Mouse (Mus musculus): ENCODE measurements around the gene Ptger4.
"Not testable (repeated sequence)": the region's sequence is repeated elsewhere in the genome, so short reads cannot be mapped to it uniquely, and the experiment has no call there.

Ptger4 gene

GRCm38 (mm10) chr15:5237012-5237660 lies 6.9 kb downstream of the Ptger4 start:
- DNase-seq, result peak in 1 of 2 experiments; percentile 10

GRCm38 (mm10) chr15:5236538-5236937 lies 7.4 kb downstream of the Ptger4 start:
- peak; percentile 88 to 90 for DNase-seq

DNA sequence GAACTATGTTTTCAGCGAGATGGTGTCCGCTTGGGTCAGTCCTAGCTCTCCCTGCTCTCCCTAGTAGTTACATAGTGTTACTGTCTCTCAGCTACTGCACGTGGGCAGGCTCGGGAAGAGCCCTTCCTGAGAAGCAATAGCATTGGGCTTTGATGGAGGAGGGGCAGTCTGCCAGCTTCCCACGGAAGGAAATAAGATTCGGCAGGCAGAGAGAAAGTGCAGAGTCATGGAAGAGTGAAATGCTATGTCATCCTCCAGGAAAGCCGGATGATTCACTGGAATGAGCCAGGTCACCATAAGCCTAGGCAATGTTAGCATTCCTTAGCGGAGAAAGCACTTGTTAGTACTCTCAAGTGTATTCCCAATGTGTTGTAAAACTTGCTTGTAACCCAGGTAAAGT lies 8.5 kb downstream of the Ptger4 start:
- DNase-seq, result peak; percentile 53 to 56

DNA sequence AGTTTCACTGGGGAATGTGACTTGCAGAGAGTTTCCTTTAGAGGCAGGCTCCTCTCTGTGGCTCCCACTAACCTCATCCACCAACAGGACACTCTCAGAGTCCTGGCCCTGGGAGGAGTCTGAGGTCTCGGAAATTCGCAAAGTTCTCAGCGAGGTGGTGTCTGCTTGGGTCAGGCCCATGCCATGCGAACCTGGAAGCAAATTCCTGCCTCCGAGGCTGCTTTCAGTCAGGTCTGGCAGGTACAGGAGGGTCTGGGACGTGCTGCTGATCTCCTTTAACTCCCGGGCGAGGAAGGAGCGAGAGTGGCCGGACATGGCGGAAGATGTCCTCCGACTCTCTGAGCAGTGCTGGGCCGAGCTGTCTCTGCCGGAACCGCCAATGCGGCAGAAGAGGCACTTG lies 9.3 kb downstream of the Ptger4 start:
- no peak for DNase-seq

- DNase-seq, result not testable (repeated sequence)
Measured at GRCm38 (mm10) chr15:5230746-5231145, 13.2 kb downstream of the Ptger4 start.

GRCm38 (mm10) chr15:5220491-5220890 lies 23.5 kb downstream of the Ptger4 start:
- DNase-seq, result no peak

GRCm38 (mm10) chr15:5209116-5209515 lies 34.9 kb downstream of the Ptger4 start:
- DNase-seq, result no peak

DNA sequence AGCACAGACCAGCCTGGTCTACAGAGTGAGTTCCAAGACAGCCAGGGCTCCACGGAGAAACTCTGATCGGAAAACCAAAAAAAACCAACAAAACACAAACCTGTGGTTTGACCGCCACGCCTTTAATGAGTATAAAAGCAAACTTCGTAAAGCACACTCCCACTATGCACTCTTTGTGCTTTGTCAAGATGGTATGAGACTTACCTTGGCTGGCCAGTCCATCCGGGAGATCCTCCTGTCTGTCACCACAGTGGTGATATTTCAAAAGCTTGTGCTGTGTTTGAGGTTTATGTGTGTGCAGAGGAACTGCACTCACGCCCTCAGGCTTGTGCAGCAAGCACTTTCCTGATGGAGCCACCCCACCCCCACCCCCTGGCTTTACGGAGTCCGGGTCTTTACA lies 38.8 kb downstream of the Ptger4 start:
- no peak for DNase-seq

DNA sequence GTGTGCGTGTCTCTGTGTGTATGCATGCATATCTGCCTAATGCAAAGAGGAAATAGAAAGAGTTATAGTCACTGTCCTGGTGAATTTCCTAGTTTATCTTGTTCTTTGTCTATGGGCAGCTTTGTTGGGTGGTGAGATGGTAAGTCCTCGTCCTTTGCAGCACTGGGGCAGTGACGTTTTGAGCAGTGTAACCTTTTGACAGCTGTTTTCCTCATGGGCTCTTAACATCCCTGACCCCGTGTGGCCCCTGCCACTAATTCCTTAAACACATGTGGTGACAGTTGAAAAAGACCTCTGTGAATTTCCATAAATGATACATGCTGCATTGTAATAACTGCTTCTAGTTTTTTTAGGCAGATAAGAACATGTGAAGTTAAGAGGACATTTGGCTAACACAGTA lies 47.3 kb downstream of the Ptger4 start:
- no peak for DNase-seq

- DNase-seq, result peak in 1 of 2 experiments; percentile 21
Measured at GRCm38 (mm10) chr15:5195987-5196514, 47.9 kb downstream of the Ptger4 start.

GRCm38 (mm10) chr15:5194931-5195330 lies 49.1 kb downstream of the Ptger4 start:
- DNase-seq, result no peak

GRCm38 (mm10) chr15:5194446-5194845 lies 49.5 kb downstream of the Ptger4 start:
- DNase-seq, result no peak

- peak; percentile 10 to 18 for DNase-seq
Measured at GRCm38 (mm10) chr15:5193833-5194232, 50.2 kb downstream of the Ptger4 start.

DNA sequence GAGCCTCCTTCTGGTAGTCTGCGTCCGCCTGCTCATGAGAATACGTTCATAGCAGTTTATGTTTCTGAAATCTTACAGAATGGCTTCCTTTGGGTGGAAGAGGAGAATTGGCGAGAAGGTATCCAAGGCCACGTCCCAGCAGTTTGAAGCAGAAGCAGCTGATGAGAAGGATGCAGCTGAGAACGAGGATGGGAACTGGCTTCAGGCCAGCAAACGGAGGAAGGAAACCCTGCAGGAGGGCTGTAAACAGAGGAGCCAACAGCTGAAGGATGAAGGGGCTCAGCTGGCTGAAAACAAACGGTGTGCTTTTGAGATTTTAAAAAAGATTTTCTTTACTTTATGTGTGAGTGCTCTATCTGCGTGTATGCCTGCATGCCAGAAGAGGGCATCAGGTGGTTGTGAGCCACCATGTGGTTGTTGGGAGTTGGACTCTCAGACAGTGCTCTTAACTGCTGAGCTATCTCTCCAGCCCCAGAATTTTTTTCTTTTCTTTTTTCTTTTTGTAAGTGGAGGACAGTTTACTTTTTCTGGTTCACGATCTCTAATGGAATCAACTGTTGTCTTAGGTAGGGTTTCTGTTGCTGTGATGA lies 54.4 kb downstream of the Ptger4 start:
- DNase-seq, result peak; percentile 29 to 36

GRCm38 (mm10) chr15:5188029-5188428 lies 56.0 kb downstream of the Ptger4 start:
- DNase-seq, result no peak

GRCm38 (mm10) chr15:5187116-5187515 lies 56.9 kb downstream of the Ptger4 start:
- DNase-seq, result no peak

DNA sequence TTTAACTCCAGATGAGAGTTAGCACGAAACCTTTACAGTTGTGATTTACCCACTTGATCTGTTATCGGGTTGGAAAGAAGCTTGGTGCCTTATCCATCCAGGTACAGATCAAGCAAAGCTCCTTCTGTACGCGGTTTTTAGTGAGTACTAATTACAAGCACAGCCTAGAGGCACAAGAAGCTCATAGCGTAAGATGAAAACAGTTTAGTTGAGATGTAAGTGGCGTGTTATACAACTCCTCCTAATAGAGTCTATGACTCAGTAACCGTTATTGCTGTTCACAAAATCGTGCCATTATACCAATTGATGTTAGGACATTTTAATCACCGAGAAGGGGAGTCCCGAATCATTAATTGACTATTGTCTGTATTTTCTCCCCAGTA lies 57.7 kb downstream of the Ptger4 start:
- DNase-seq, result no peak

DNA sequence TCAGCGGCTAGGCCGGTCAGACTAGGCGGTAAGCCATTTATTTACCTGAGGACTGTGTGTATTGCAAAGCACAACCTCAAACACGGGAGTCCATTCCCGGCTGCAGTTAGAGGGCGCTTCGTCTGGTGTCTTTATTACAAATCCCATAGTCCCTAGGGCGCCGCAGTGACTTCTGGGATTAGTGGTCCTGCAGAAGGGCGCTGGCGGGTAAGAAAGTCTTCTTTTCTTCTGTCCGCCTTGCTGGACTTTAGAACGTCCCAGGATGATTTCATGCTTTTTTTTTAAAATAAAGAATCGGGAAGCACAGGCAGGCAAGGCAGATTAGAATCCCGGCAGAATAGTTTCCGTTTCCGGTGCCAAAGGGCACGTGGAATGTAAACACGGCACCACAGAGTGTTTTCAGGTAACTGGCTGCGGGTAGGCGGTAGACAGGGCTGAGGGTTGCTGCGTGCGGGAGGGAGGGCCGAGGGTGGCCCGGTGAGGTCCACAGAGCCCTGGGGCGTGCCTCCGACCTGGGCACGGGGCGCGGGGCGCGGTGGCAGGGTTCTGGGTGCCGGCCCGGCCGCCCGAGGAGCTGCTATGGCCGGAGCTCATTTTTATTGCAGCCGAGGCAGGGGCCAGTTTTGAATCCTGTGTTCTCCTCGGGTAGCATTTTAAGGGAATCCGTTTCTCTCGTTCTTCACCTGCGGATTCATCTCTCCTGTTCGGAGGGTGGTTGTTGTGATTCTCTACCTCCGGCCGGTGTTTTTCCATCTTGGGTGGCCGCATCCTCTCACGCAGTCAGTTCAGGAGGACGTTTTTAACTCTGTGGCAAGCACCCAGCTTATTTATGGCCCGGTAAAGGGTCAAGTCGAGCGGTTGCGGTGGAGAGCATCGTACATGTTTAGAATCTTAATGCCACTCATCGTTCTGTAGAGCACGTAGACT lies 58.4 kb downstream of the Ptger4 start, which contains the start of gene Ttc33:
Ttc33 (plus strand) TSS at position 160 of the 927 bp plus-strand sequence.
- DNase-seq, result peak; percentile 89 to 90

GRCm38 (mm10) chr15:5184668-5185330 lies 59.2 kb downstream of the Ptger4 start:
- DNase-seq, result peak; percentile 50 to 57

DNA sequence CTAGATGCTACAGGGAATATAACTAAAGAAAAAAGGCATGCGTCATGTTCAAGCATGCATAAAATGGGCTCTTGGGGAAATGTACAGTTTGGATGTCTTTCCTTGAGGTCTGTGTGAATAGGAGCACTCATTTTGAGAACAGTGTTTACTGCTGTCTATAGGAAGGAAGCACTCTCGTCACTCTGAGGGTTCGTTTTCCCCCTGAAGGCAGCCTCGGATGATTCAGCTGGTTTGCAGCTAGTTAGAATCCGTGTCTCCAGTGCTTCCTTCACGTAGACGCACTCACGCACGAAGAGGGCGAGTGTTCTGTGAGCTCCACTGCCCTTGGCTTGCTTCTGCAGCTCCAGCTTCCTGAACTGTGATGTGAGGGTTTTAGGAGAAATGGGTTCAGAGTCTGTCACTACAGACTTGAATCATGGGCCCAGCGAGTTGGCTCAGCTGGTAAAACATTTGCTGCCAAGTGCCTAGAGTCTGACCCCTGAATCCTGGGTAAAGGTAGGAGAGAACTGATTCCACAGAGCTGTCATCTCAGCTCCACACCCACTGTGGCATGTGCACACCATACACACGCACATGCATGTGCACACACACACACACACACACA lies 70.7 kb downstream of the Ptger4 start:
- DNase-seq, result no peak

GRCm38 (mm10) chr15:5165121-5165773 lies 78.7 kb downstream of the Ptger4 start:
- no peak for DNase-seq

DNA sequence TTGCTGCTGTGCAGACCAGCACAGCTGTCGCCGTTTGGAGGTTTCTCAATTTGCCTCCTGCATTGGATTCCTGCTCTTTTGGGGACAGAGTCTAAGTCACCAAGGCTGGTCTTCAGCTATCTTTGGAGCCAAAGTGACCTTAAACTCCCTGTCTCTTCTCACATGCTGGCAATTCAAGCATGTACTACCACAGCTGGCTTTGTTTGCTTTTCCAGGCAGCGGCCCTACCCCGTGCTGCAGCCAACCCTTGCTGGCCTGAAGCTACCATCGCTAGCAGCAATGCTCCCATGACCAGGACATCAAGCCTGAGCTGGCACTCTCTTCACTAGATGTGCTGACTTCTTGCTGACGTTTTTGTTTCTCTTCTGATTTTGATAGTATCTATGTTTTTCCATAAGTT lies 85.2 kb downstream of the Ptger4 start:
- no peak for DNase-seq
